Mouse (Mus musculus) G1E (cell line): ENCODE results near the gene Lyrm9.

Experiments used
- CTCF ChIP-seq: IDR thresholded peaks from 2 replicates; pipeline ENCODE4 v1.5.1; 2012; ENCODE audit warnings: low read depth, low read length, inconsistent platforms, mixed read lengths
- GATA1 ChIP-seq: IDR thresholded peaks from 2 replicates; pipeline ENCODE4 v1.6.1; 2012; ENCODE audit warnings: borderline replicate concordance, low read length, inconsistent platforms, mixed read lengths

GRCm38 (mm10) chr11:78837989-78838388 is 11.6 kb downstream of the Lyrm9 start:
- TF ChIP-seq CTCF (peak; percentile 56), GATA1 (no peak)
